Mouse (Mus musculus) cortical plate, adult 2 months (tissue): ENCODE data around the gene Chil4.

Experiments used
- CTCF ChIP-seq: fragments of 200-500 bp; IDR thresholded peaks from 2 replicates; pipeline ENCODE4 v1.5.1; 2011; ENCODE audit warnings: mild to moderate bottlenecking, control low read depth, low read length; ENCODE audit not compliant: insufficient read depth; ENCODE audit errors: extremely low read depth
- POLR2A ChIP-seq: fragments of 200-500 bp; IDR thresholded peaks from 2 replicates; pipeline ENCODE4 v1.6.1; 2011; ENCODE audit warnings: mild to moderate bottlenecking, low read length, control low read depth; ENCODE audit not compliant: insufficient read depth; ENCODE audit errors: extremely low read depth

DNA sequence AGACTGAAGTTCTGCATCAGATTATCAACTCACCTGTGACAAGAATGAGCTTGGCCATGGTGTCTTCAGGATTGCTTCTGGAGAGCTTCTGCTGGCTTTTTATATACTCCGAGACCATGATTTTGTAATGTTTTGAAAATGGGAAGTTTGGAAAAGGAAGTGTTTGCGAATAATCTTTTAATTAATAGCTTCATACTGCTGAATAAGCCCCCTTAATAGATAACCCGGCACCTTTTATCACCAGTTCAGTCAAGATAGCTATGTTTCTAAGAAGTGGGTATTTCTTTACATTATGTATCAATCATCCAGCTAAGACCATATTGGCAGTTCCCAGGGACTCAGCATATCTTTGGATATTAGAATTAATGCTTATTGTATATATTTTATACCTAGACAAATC, 51.8 kb downstream of the Chil4 start, which contains the start of gene Chil3:
- TF ChIP-seq CTCF (no peak), POLR2A (no peak)
